Mouse (Mus musculus) C2C12 (cell line): ENCODE measurements around the gene Fcgbp.

ENCODE experiments used
- CTCF ChIP-seq: IDR thresholded peaks from one replicate; pipeline ENCODE4 v1.5.1; 2011; ENCODE audit not compliant: control insufficient read depth, insufficient read depth, insufficient read length
- FOSL1 ChIP-seq: IDR thresholded peaks from one replicate; pipeline ENCODE4 v1.8.0; 2011; ENCODE audit warnings: mild to moderate bottlenecking, low read length; ENCODE audit not compliant: poor library complexity, insufficient read depth, severe bottlenecking
- MAX ChIP-seq: IDR thresholded peaks from one replicate; pipeline ENCODE4 v1.6.1; 2011; ENCODE audit warnings: mild to moderate bottlenecking, control low read depth
- MYOG ChIP-seq: IDR thresholded peaks from one replicate; pipeline ENCODE4 v1.6.1; 2011; ENCODE audit not compliant: control insufficient read depth, insufficient read length; ENCODE audit errors: extremely low read depth
- USF1 ChIP-seq: IDR thresholded peaks from one replicate; pipeline ENCODE4 v1.6.1; 2011; ENCODE audit warnings: low read depth, mild to moderate bottlenecking, control low read depth, moderate library complexity

GRCm38 (mm10) chr7:28068661-28069060 is 2.4 kb upstream of the Fcgbp start:
- TF ChIP-seq CTCF (no peak), MAX (no peak), USF1 (no peak), MYOG (no peak), FOSL1 (no peak)
